Mouse (Mus musculus): Measurements from ENCODE around the gene Trub1. TPM values are rescaled to one million over a fixed set of nuclear protein-coding genes. Genes with fewer than 3 reads are reported as not detected.
A peak's percentile ranks its signal among the peaks of the same experiment; 100 is the strongest.

Trub1 gene
- polyA plus RNA-seq, 1 experiment from 2014 or later, result 17.3 TPM

DNA sequence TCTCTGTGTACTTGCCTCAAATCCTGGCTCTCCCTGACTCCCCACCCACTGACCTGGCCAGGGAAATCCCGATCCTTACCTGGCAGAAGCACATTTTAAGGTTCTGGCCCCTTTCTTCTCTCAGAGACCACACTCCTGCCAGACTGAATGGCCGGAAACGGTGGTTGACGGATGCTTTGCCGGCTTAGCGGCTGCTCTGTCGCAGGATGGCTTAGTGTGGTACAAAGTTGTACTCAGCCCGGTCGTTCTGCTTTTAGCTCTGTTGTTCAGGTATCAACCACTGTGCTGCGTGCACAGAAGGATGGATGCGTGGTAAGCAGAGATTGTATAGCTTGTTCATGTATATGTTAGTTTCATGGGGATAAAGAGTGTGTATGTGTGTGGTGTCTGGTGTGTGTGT lies 25.3 kb downstream of the Trub1 start:
- H3K27me3 ChIP-seq (ENCODE audit: control insufficient read depth, insufficient read depth, low read depth, low read length), result no peaks in the 10 kb centered on the region
- H3K9me3 ChIP-seq (replicated peaks; ENCODE audit: control insufficient read depth, low read length, poor library complexity, severe bottlenecking), result no peaks in the 10 kb centered on the region
- WGBS, result 78% methylated on average over 11 of the region's 11 CpGs
- H3K4me2 ChIP-seq (ENCODE audit: low read length), result no peak overlapping the region
- no peak overlapping the region for H3K4me3 ChIP-seq (ENCODE audit: low read depth, low read length)
- H3K27ac ChIP-seq (ENCODE audit: low read length), result no peak overlapping the region
- no peak for ATAC-seq
- H3K4me1 ChIP-seq (ENCODE audit: control insufficient read depth, insufficient read depth, low read length), result peaks cover 33% of the 10 kb centered on the region
- no peaks in the 10 kb centered on the region for H3K36me3 ChIP-seq (ENCODE audit: control insufficient read depth, insufficient read depth, low read length)
- H3K9ac ChIP-seq (ENCODE audit: low read depth, low read length), result no peak overlapping the region

DNA sequence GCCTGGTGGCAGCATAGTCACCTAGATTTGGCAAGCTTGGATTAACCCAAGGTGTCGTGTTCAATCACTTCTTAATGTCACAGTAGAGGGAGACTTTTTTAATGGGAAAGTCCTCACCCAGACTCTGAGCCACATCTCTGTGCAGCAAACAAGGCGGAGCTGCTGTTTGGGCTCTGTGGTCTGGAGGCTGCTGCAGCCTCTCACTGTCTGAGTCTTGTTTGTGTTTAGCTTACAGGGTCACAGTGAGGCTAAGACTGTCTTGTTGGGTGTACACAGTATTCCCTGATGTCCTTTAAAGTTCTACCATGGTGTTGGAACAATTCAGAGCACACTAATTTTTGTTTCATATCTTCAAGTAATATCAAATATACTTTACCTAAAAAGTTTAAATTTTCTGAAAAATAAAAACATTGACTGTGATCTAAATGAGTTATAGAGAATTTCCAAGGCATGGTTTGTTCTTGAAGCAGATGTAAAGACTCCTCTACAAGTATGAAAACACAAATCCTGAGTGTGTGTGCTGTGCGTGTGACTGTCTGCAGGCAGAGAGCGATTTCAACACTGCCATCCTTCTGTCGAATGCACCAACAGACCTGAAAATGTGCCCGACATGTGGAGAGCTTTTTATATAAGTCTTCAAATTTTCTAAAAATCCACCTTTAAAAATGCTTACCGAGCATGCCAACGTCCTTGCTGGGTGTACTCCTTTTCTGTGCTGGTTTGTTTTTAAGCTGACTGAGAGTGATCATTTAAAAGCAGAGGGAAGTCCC lies 27.4 kb downstream of the Trub1 start:
- Histone ChIP-seq H3K27ac (ENCODE audit: low read length) (peak overlapping the region; percentile 42; the same call in 1 of the 2 replicates), H3K36me3 (ENCODE audit: control insufficient read depth, insufficient read depth, low read length) (no peaks in the 10 kb centered on the region), H3K27me3 (ENCODE audit: control insufficient read depth, insufficient read depth, low read depth, low read length) (no peaks in the 10 kb centered on the region), H3K4me3 (ENCODE audit: low read depth, low read length) (no peak overlapping the region), H3K4me2 (ENCODE audit: low read length) (no peak overlapping the region), H3K9me3 (replicated peaks; ENCODE audit: control insufficient read depth, low read length, poor library complexity, severe bottlenecking) (0 out of 2 replicates have a peak, but pooled peaks cover 2% of the 10 kb centered on the region), H3K4me1 (ENCODE audit: control insufficient read depth, insufficient read depth, low read length) (peaks cover 19% of the 10 kb centered on the region), H3K9ac (ENCODE audit: low read depth, low read length) (no peak overlapping the region)
- no peak for ATAC-seq
- 72% methylated on average over 8 of the region's 8 CpGs for WGBS

DNA sequence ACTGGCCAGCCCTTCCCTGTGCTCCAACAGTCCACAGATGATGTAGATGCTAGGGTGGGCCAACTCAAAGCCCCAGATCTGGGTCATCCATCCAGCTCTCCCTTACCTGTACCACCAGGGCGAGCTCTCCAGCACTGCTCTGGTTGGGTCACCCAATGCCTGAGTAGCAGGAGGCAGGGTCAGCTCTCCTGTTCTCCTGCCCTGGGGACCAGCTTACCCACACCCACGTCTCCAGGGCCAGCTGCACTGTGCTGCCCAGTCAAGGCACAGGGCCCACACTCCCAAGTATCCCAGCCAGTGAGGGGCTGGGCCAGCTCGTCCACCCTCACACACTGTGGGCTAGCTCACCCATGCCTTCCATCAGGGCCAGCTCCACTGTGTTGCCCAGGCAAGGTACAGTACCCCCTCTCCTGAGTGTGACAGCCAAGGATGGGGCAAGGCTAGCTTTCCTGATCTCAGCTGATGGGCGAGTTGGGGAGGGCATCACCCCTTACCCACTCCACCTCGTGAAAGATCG lies 29.1 kb downstream of the Trub1 start:
- Histone ChIP-seq H3K4me3 (ENCODE audit: low read depth, low read length) (no peak overlapping the region), H3K4me1 (ENCODE audit: control insufficient read depth, insufficient read depth, low read length) (peaks cover 17% of the 10 kb centered on the region), H3K9ac (ENCODE audit: low read depth, low read length) (no peak overlapping the region), H3K4me2 (ENCODE audit: low read length) (no peak overlapping the region), H3K9me3 (replicated peaks; ENCODE audit: control insufficient read depth, low read length, poor library complexity, severe bottlenecking) (0 out of 2 replicates have a peak, but pooled peaks cover 2% of the 10 kb centered on the region), H3K27ac (ENCODE audit: low read length) (no peak overlapping the region), H3K36me3 (ENCODE audit: control insufficient read depth, insufficient read depth, low read length) (no peaks in the 10 kb centered on the region), H3K27me3 (ENCODE audit: control insufficient read depth, insufficient read depth, low read depth, low read length) (no peaks in the 10 kb centered on the region)
- 89% methylated on average over 6 of the region's 6 CpGs for WGBS
- 0 out of 2 replicates have a peak, but pooled peaks have one; percentile 11 for ATAC-seq

DNA sequence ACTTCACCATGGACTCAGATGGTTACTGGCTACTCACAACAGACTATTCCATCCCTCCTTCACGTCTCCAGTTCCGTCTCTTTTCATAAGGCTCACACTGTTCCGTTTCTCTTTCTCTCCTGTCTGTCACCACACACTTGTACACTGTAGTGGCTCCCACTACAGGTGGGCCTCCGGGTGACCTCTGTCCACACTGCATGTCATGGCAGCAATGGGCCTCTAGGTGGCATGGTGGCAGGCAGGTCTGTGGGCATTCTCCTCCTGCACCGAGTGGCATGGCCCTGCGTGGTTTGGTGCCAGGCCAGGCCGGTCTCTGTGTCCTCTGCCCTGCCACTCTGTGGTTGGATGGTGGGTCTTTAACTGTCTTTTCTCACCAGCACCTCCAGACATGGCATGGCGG lies 30.1 kb downstream of the Trub1 start:
- no peaks in the 10 kb centered on the region for H3K27me3 ChIP-seq (ENCODE audit: control insufficient read depth, insufficient read depth, low read depth, low read length)
- H3K9ac ChIP-seq (ENCODE audit: low read depth, low read length), result no peak overlapping the region
- no peak overlapping the region for H3K27ac ChIP-seq (ENCODE audit: low read length)
- H3K36me3 ChIP-seq (ENCODE audit: control insufficient read depth, insufficient read depth, low read length), result no peaks in the 10 kb centered on the region
- WGBS, result 88% methylated on average over 8 of the region's 8 CpGs
- H3K4me1 ChIP-seq (ENCODE audit: control insufficient read depth, insufficient read depth, low read length), result peaks cover 17% of the 10 kb centered on the region
- H3K4me2 ChIP-seq (ENCODE audit: low read length), result no peak overlapping the region
- H3K4me3 ChIP-seq (ENCODE audit: low read depth, low read length), result no peak overlapping the region
- 0 out of 2 replicates have a peak, but pooled peaks cover 2% of the 10 kb centered on the region for H3K9me3 ChIP-seq (replicated peaks; ENCODE audit: control insufficient read depth, low read length, poor library complexity, severe bottlenecking)
- no peak for ATAC-seq

DNA sequence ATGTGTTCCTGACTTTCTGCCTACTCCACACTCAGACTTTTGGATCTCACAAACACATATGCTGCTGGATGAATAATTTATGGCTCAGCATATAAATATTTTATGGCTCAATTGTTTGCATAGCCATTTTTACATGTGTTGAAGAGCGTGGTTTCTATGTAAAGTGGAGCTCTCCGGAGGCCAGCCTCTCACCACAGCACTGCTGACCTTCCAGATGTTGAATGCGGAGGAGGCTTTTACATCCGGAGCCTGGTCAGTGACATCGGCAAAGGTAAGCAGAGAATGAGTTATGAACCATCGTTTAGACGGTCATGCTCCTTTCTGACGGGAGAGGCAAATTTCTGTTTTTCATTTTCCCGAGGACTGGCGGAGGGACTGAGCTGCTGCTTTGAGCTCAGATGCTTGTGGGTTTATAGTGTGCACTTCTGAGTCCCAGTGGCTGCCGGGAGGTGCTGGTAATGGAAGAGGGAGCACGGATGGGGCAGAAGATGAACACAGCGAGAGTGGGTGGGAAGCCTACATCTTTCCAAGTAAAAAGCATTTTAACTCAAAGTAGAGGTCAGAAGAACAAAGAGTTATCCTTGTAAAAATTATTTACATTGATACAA lies 34.4 kb downstream of the Trub1 start:
- no peak for ATAC-seq
- peaks cover 12% of the 10 kb centered on the region for H3K4me1 ChIP-seq (ENCODE audit: control insufficient read depth, insufficient read depth, low read length)
- H3K9ac ChIP-seq (ENCODE audit: low read depth, low read length), result peak overlapping the region; percentile 44; the same call in 1 of the 2 replicates
- 0 out of 2 replicates have a peak, but pooled peaks cover 2% of the 10 kb centered on the region for H3K9me3 ChIP-seq (replicated peaks; ENCODE audit: control insufficient read depth, low read length, poor library complexity, severe bottlenecking)
- peak overlapping the region; percentile 72 for H3K27ac ChIP-seq (ENCODE audit: low read length)
- peak overlapping the region; percentile 41 for H3K4me2 ChIP-seq (ENCODE audit: low read length)
- H3K36me3 ChIP-seq (ENCODE audit: control insufficient read depth, insufficient read depth, low read length), result no peaks in the 10 kb centered on the region
- no peaks in the 10 kb centered on the region for H3K27me3 ChIP-seq (ENCODE audit: control insufficient read depth, insufficient read depth, low read depth, low read length)
- peak overlapping the region; percentile 16 for H3K4me3 ChIP-seq (ENCODE audit: low read depth, low read length)
- WGBS, result 57% methylated on average over 13 of the region's 13 CpGs

DNA sequence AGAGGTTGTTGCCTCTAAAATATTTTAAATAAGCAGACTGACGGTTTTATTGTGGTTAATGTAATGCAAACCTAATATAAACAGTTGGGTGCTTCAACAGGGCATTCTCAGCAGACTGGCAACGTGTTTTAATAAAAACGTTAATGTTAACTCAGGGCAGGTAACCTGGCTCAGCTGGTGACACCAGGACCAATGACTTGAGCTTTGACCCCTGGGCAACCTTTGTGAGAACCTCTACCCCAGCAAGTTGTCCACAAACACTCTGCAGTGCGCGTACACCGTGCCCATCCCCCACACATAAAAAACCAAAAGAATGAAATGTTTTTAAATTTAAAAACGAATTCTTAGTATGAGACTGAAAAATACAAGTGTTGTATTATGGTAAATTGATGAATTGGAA lies 36.8 kb downstream of the Trub1 start:
- Histone ChIP-seq H3K27ac (ENCODE audit: low read length) (no peak overlapping the region), H3K4me1 (ENCODE audit: control insufficient read depth, insufficient read depth, low read length) (peaks cover 12% of the 10 kb centered on the region), H3K4me3 (ENCODE audit: low read depth, low read length) (no peak overlapping the region), H3K9ac (ENCODE audit: low read depth, low read length) (no peak overlapping the region), H3K4me2 (ENCODE audit: low read length) (no peak overlapping the region), H3K36me3 (ENCODE audit: control insufficient read depth, insufficient read depth, low read length) (no peaks in the 10 kb centered on the region), H3K27me3 (ENCODE audit: control insufficient read depth, insufficient read depth, low read depth, low read length) (no peaks in the 10 kb centered on the region), H3K9me3 (replicated peaks; ENCODE audit: control insufficient read depth, low read length, poor library complexity, severe bottlenecking) (no peaks in the 10 kb centered on the region)
- no peak for ATAC-seq
- 84% methylated on average over 7 of the region's 7 CpGs for WGBS

DNA sequence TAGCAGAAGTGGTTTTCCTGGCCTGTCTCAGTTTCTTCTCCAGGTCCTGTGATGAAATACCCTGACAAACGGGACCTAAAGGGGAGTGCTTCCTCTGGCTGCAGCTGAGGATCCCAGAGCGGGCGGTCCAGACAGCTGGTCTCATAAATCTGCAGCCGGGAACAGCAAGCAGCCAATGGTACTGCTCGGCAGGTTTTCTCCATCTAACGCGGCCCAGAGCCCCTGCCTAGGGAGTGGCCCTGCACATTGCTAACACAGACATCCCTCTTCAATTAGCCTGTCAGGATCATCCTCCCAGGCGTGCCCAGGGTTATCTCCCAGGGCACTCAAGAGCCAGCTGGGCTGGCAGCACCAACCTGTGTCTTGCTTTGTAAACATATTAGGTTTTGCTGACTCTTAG lies 38.3 kb downstream of the Trub1 start:
- 21% methylated on average over 8 of the region's 8 CpGs for WGBS
- peak; percentile 43; the same call in 1 of the 2 replicates for ATAC-seq
- no peaks in the 10 kb centered on the region for H3K9me3 ChIP-seq (replicated peaks; ENCODE audit: control insufficient read depth, low read length, poor library complexity, severe bottlenecking)
- no peaks in the 10 kb centered on the region for H3K27me3 ChIP-seq (ENCODE audit: control insufficient read depth, insufficient read depth, low read depth, low read length)
- peaks cover 12% of the 10 kb centered on the region for H3K4me1 ChIP-seq (ENCODE audit: control insufficient read depth, insufficient read depth, low read length)
- no peak overlapping the region for H3K4me2 ChIP-seq (ENCODE audit: low read length)
- H3K27ac ChIP-seq (ENCODE audit: low read length), result peak overlapping the region; percentile 12; the same call in 1 of the 2 replicates
- no peaks in the 10 kb centered on the region for H3K36me3 ChIP-seq (ENCODE audit: control insufficient read depth, insufficient read depth, low read length)
- no peak overlapping the region for H3K4me3 ChIP-seq (ENCODE audit: low read depth, low read length)
- H3K9ac ChIP-seq (ENCODE audit: low read depth, low read length), result 0 out of 2 replicates have a peak overlapping the region, but pooled peaks have one; percentile 0

DNA sequence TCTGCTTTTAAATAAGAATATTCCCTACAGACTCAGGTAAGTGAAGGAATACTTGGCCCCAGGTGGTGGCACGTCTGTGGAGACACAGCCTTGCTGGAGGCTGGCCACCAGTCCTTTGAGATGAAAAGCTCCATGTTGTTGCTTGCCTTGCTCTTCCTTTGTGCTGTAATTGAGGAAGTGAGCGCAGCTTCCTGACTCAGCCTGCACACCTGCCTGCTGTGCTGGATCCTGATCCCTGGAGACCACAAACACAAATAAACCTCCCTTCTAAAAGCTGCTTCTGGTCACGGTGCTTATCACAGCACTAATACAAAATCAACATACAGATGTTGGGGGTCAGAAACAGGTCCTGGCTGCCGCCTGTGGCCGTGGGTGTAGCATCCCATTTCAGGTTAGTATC lies 41.3 kb downstream of the Trub1 start:
- Histone ChIP-seq H3K4me1 (ENCODE audit: control insufficient read depth, insufficient read depth, low read length) (peaks cover 2% of the 10 kb centered on the region; the same call in 1 of the 2 replicates), H3K27ac (ENCODE audit: low read length) (no peak overlapping the region), H3K36me3 (ENCODE audit: control insufficient read depth, insufficient read depth, low read length) (no peaks in the 10 kb centered on the region), H3K4me3 (ENCODE audit: low read depth, low read length) (no peak overlapping the region), H3K4me2 (ENCODE audit: low read length) (no peak overlapping the region), H3K9me3 (replicated peaks; ENCODE audit: control insufficient read depth, low read length, poor library complexity, severe bottlenecking) (no peaks in the 10 kb centered on the region), H3K9ac (ENCODE audit: low read depth, low read length) (no peak overlapping the region), H3K27me3 (ENCODE audit: control insufficient read depth, insufficient read depth, low read depth, low read length) (no peaks in the 10 kb centered on the region)
- ATAC-seq, result no peak
- 89% methylated on average over 5 of the region's 5 CpGs for WGBS

Measured in midbrain, embryonic 16.5 days (tissue).